Comparison of ENCODE assay signal across 11 mouse cellular contexts in the genomic region with DNA sequence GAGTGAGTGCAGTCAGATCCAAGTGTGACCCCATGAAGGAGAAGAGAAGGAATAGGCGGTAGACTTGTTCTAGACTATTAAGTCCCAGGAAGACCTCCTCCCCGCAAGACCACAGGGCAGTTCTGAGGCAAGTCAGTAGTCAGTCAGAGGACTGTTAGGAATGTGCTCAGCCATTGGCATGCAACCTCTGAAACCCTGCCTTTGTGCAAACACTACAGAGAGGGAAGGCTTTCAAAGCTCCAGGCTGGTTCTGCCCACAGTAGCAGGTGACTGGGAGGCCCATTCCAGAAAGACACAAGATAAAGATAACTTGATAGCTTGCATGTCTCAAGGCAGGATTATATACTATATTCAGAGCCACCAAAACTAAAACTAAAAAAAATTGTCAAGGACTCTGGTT. TPM values are rescaled to one million over a fixed set of nuclear protein-coding genes. Genes with fewer than 3 reads are reported as not detected.
DNase-seq lines count a peak whose midpoint lies in the region; ATAC-seq and TF ChIP-seq lines count a peak whose summit lies in the region.
"Had no signal": no experiment of that assay in that cellular context is flagged by ENCODE, and none has a peak within 500 bp of the region (broad histone marks: within the 10 kb centered on the region; RNA-seq: fewer than 3 reads in every experiment).

A gene (minus strand): TSS at position 195 of the 400 bp plus-strand sequence.

- no peaks in the 10 kb centered on the region for H3K27me3 ChIP-seq in kidney, adult 2 months (replicated peaks; ENCODE audit: control insufficient read depth, insufficient read depth, low read length)
- H3K27me3 ChIP-seq in forebrain, embryonic 16.5 days (replicated peaks; ENCODE audit: control insufficient read depth, insufficient read depth, low read length), result no peaks in the 10 kb centered on the region

- intact Hi-C loops in gastrocnemius, adult 2 months (cut with DNase I), result loop anchor here (10.0 kb wide), 1 partner anchor 684 kb away; no protein-coding TSS in a partner anchor

- no peaks in the 10 kb centered on the region for H3K36me3 ChIP-seq in kidney, adult 2 months (ENCODE audit: control insufficient read depth, insufficient read depth, low read length)
- H3K36me3 ChIP-seq in forebrain, embryonic 16.5 days (ENCODE audit: control insufficient read depth, insufficient read depth), result no peaks in the 10 kb centered on the region
- H3K36me3 ChIP-seq: G1E had no signal

- H3K4me1 ChIP-seq in kidney, adult 2 months (ENCODE audit: control insufficient read depth, insufficient read depth, low read length), result no peaks in the 10 kb centered on the region
- H3K4me1 ChIP-seq in forebrain, embryonic 16.5 days (replicated peaks; ENCODE audit: control insufficient read depth, insufficient read depth, low read length), result peaks cover 14% of the 10 kb centered on the region

- 76% methylated on average over 2 of the region's 2 CpGs for WGBS in kidney, adult 2 months
- WGBS in forebrain, embryonic 16.5 days, result 91% methylated on average over 2 of the region's 2 CpGs

- no peak within 1 kb of the TSS; the same call in 1 of the 2 replicates for H3K9ac ChIP-seq in forebrain, embryonic 16.5 days (replicated peaks; ENCODE audit: low read depth, low read length)

- H3K4me2 ChIP-seq in forebrain, embryonic 16.5 days (ENCODE audit: low read length), result no peak within 1 kb of the TSS

- H3K9me3 ChIP-seq in forebrain, embryonic 16.5 days (ENCODE audit: control insufficient read depth, low read length), result no peaks in the 10 kb centered on the region
- H3K9me3 ChIP-seq: G1E had no signal

- H3K4me3 ChIP-seq in kidney, adult 2 months (ENCODE audit: insufficient read depth, low read depth, low read length), result no peak within 1 kb of the TSS
- H3K4me3 ChIP-seq in forebrain, embryonic 16.5 days (replicated peaks; ENCODE audit: low read length), result no peak within 1 kb of the TSS
- no peak within 1 kb of the TSS for H3K4me3 ChIP-seq in gastrocnemius, adult 2 months

- TF ChIP-seq POLR2A in kidney, adult 2 months (IDR thresholded peaks at IDR 0.05; ENCODE audit: low read depth, low read length), result no peak

- no peak for DNase-seq in kidney, adult 2 months
- DNase-seq in kidney, adult 11 months, result no peak
- DNase-seq in adrenal gland, postnatal 14 days, result no peak
- peak; percentile 48 for DNase-seq in lung, postnatal 25 days (ENCODE audit: low spot score)
- no peak for DNase-seq in gastrocnemius, postnatal 4 days (ENCODE audit: low spot score in 2 of 2)
- DNase-seq in gastrocnemius, adult 2 months, result no peak
- DNase-seq: cerebellum, adult 11-12 months; gastrocnemius, postnatal 36 days had no signal

- no peak for ATAC-seq in erythroblast, adult 5-6 weeks (replicated peaks; ENCODE audit: low FRiP score, poor library complexity, severe bottlenecking)
- no peak for ATAC-seq in forebrain, embryonic 16.5 days

- H3K27ac ChIP-seq in kidney, adult 2 months (ENCODE audit: insufficient read depth, low read depth, low read length), result no peak within 1 kb of the TSS
- no peak within 1 kb of the TSS for H3K27ac ChIP-seq in forebrain, embryonic 16.5 days (ENCODE audit: low read length)
- H3K27ac ChIP-seq in gastrocnemius, adult 2 months, result no peak within 1 kb of the TSS

- TF ChIP-seq CTCF in kidney, adult 2 months (conservative IDR thresholded peaks at IDR 0.05; ENCODE audit: insufficient read depth, insufficient read length, low read depth, low read length), result no peak
- no peak for TF ChIP-seq CTCF in gastrocnemius, adult 2 months (IDR thresholded peaks at IDR 0.05)

RNA-seq across cellular contexts. Expression of the gene that starts here (rescaled TPM):
- polyA plus RNA-seq in kidney, adult 2 months (2012; rRNA removed), result 37.4 and 38.5 TPM in 2 replicates
- 93.4 and 126 TPM in 2 replicates for total RNA-seq in adrenal gland, postnatal 14 days (2021)
- 47.1 and 49.9 TPM in 2 replicates for total RNA-seq in erythroblast, adult 5-6 weeks (2015; ENCODE audit: low replicate concordance)
- 68.0 and 92.1 TPM in 2 replicates for total RNA-seq in erythroblast, adult 5-6 weeks (2017; ENCODE audit: low replicate concordance)
- 1 to 10 TPM; 7.3 to 7.5 TPM for total RNA-seq in gastrocnemius, postnatal 4 days (2021)
- polyA plus RNA-seq in forebrain, embryonic 16.5 days (2015; fragmentation: Nextera tagmentation; extraction: Ambion mirVana), result 5.1 and 7.0 TPM in 2 replicates
- total RNA-seq in gastrocnemius, adult 2 months (2021), result 1 to 10 TPM in 1 of 2 experiments, under 1 TPM in 1; 0.97 to 2.0 TPM
- polyA plus RNA-seq: G1E had no signal

Comparison
In these comparisons a context has a peak if more than half of its experiments do, and no peak if none do; other contexts are left out.
1. RNA of the gene that starts here (total RNA-seq): 93.4 to 126 TPM in adrenal gland, postnatal 14 days and 47.1 to 92.1 TPM in erythroblast, adult 5-6 weeks; 7.3 to 7.5 TPM in gastrocnemius, postnatal 4 days and 0.97 to 2.0 TPM in gastrocnemius, adult 2 months; every median in the first group is over 4 times any median in the second.